ENCODE assay signal across 30 mouse cellular contexts in the genomic region with DNA sequence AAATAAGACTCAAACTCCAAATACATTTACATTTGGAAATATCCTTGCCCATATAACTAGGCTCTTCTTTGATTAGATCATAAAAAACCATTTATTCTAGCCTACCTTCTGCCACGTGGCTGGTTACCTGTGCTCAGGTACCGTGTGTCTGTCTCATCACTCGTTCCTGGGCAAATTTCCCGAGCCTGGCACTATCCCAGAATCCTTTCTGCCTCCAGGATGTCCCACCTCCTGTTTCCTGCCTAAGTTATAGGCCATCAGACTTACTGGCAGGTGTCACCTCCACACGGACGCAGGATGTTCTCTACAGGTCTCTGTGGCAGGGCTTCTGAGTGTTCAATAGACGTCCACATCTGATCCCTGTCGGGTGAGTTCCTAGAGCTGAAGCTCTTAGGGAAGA. TPM values are rescaled to one million over a fixed set of nuclear protein-coding genes. Genes with fewer than 3 reads are reported as not detected.
"Had no signal": no experiment of that assay in that cellular context is flagged by ENCODE, and none has a peak within 500 bp of the region (broad histone marks: within the 10 kb centered on the region; RNA-seq: fewer than 3 reads in every experiment).

No protein-coding gene starts in this region.

- DNase-seq: gastrocnemius, postnatal 14 days; gastrocnemius, postnatal 36 days; heart, adult 18-20 months; heart, postnatal 10 days; kidney, adult 2 months; kidney, postnatal 14 days; layer of hippocampus, adult 9-11 months; layer of hippocampus, postnatal 36 days; left cerebral cortex, postnatal 4 days had no signal

- H3K9ac ChIP-seq: heart, embryonic 12.5 days; hindbrain, embryonic 13.5 days; hindbrain, embryonic 15.5 days; limb, embryonic 13.5 days; limb, embryonic 15.5 days; liver, embryonic 14.5 days had no signal

- H3K27ac ChIP-seq: heart, embryonic 10.5 days; hindbrain, embryonic 13.5 days; hindbrain, embryonic 15.5 days; hindbrain, postnatal 0 days; kidney, postnatal 0 days; limb, embryonic 13.5 days; limb, embryonic 15.5 days; liver, embryonic 12.5 days; liver, embryonic 14.5 days had no signal

- H3K4me1 ChIP-seq: hindbrain, embryonic 13.5 days; hindbrain, embryonic 15.5 days; limb, embryonic 13.5 days had no signal

- H3K4me2 ChIP-seq: heart, embryonic 12.5 days; hindbrain, embryonic 13.5 days; hindbrain, embryonic 15.5 days; limb, embryonic 13.5 days; limb, embryonic 15.5 days; liver, embryonic 12.5 days had no signal

- H3K27me3 ChIP-seq: heart, embryonic 12.5 days; hindbrain, embryonic 13.5 days; hindbrain, embryonic 15.5 days; limb, embryonic 13.5 days; limb, embryonic 15.5 days; liver, embryonic 12.5 days had no signal

- H3K9me3 ChIP-seq: heart, embryonic 10.5 days; heart, embryonic 12.5 days; hindbrain, embryonic 13.5 days; hindbrain, embryonic 15.5 days; limb, embryonic 13.5 days; limb, embryonic 15.5 days; liver, embryonic 12.5 days had no signal

- H3K4me3 ChIP-seq: heart, embryonic 10.5 days; heart, embryonic 12.5 days; hindbrain, embryonic 13.5 days; hindbrain, embryonic 15.5 days; limb, embryonic 13.5 days; limb, embryonic 15.5 days; liver, embryonic 12.5 days had no signal

- ATAC-seq: hindbrain, postnatal 0 days; liver, embryonic 12.5 days had no signal

RNA-seq across cellular contexts. Expression of a gene that starts 13.0 kb away (rescaled TPM):
- polyA plus RNA-seq: heart, embryonic 10.5 days; hindbrain, embryonic 11.5 days; hindbrain, embryonic 15.5 days; intestine, embryonic 14.5 days; kidney, embryonic 14.5 days; limb, embryonic 11.5 days; limb, embryonic 13.5 days; limb, embryonic 15.5 days had no signal

RNA-seq across cellular contexts. Expression of a gene that starts 20.0 kb away (rescaled TPM):
- polyA plus RNA-seq: heart, embryonic 10.5 days; heart, embryonic 12.5 days; heart, embryonic 14.5 days; heart, embryonic 16.5 days; hindbrain, embryonic 11.5 days; hindbrain, embryonic 13.5 days; hindbrain, embryonic 15.5 days; hindbrain, postnatal 0 days; intestine, embryonic 14.5 days; intestine, embryonic 16.5 days; kidney, embryonic 14.5 days; limb, embryonic 11.5 days; limb, embryonic 13.5 days; liver, embryonic 12.5 days; liver, embryonic 16.5 days had no signal

RNA-seq across cellular contexts. Expression of a gene that starts 39.4 kb away (rescaled TPM):
- polyA plus RNA-seq: gonadal fat pad, adult 2 months; heart, embryonic 10.5 days; heart, embryonic 12.5 days; heart, embryonic 14.5 days; heart, embryonic 16.5 days; hindbrain, embryonic 11.5 days; hindbrain, embryonic 13.5 days; hindbrain, embryonic 15.5 days; hindbrain, postnatal 0 days; intestine, embryonic 14.5 days; intestine, embryonic 16.5 days; kidney, adult 2 months; kidney, embryonic 14.5 days; kidney, postnatal 0 days; large intestine, adult 2 months; limb, embryonic 11.5 days; limb, embryonic 13.5 days; limb, embryonic 15.5 days; liver, adult 2 months; liver, embryonic 12.5 days; liver, embryonic 14.5 days; liver, embryonic 16.5 days had no signal

RNA-seq across cellular contexts. Expression of a gene that starts 57.4 kb away (rescaled TPM):
- polyA plus RNA-seq: gonadal fat pad, adult 2 months; heart, embryonic 10.5 days; heart, embryonic 12.5 days; heart, embryonic 14.5 days; heart, embryonic 16.5 days; hindbrain, embryonic 11.5 days; hindbrain, embryonic 13.5 days; hindbrain, embryonic 15.5 days; hindbrain, postnatal 0 days; intestine, embryonic 14.5 days; intestine, embryonic 16.5 days; kidney, adult 2 months; kidney, embryonic 14.5 days; kidney, postnatal 0 days; large intestine, adult 2 months; limb, embryonic 11.5 days; limb, embryonic 13.5 days; limb, embryonic 15.5 days; liver, adult 2 months; liver, embryonic 12.5 days; liver, embryonic 14.5 days; liver, embryonic 16.5 days had no signal
